Mouse (Mus musculus): ENCODE measurements around the gene Ambn. TPM values are rescaled to one million over a fixed set of nuclear protein-coding genes. Genes with fewer than 3 reads are reported as not detected.
"Not testable (repeated sequence)": the region's sequence is repeated elsewhere in the genome, so short reads cannot be mapped to it uniquely, and the experiment has no call there.

The Ambn gene
- not detected in 2 replicates for polyA plus RNA-seq (2012)

DNA sequence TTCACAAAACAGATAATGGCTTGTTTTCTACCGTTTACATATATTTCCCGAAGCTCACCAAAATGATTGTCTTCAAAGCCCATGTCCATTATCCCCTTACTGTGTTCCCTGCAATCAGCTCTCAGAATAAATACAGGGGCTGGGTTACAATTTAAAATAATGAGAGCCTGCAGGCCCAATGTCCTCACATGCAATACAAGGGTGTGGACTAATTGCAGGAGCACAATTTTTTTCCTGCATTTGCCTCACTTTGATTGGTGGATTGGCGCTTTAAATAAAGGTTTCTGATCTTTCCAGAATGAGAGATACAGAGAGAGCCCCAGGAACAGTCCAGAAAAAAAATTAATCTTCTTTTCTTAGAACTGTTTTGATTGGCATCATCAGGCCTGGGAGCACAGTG, at the start of gene Ambn:
Ambn (plus strand) TSS at position 301 of the 400 bp plus-strand sequence.
- Histone ChIP-seq H3K4me1 (ENCODE audit: control insufficient read depth) (no peaks in the 10 kb centered on the region), H3K4me3 (replicated peaks) (no peak within 1 kb of the TSS), H3K27me3 (ENCODE audit: control insufficient read depth) (no peaks in the 10 kb centered on the region), H3K36me3 (ENCODE audit: control insufficient read depth) (no peaks in the 10 kb centered on the region), H3K9me3 (ENCODE audit: control insufficient read depth, low read length) (no peaks in the 10 kb centered on the region)
- TF ChIP-seq GATA1 (IDR thresholded peaks at IDR 0.05; ENCODE audit: low read length) (no peak), TAL1 (IDR thresholded peaks at IDR 0.05; ENCODE audit: low read length) (no peak)

DNA sequence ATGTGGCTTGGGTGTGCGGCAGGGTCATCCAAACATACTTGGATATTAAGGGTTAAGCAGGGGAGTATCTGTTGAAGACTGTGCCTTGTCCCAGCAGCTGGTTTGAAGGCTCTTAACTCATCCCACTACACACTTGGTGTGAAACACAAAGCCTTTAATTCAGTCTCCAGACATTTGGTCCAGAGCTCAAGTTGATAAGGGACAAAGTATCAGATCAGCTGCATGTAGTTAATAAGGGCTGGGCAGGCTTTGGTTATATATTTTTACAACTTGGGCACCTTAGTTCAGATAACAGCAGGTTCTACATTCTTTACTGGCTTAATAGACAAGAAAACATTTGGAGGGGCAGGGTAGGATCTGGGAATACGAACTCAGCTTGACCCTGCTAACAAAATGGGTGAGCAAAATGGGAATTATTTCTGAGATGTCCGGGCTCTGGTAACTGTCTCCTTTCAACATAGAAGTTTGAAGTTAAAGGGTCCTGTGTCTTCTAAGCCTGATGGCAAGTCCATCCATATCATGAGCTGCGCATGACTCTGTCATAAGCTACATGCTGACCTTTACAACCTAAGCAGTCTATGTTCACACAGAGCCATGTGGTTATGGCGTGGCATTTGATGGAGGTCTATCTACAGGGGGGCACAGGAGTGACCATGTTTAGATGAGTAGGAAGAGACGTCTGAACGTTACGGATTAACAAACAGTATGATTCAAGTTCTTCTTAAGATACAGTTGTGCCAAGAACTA, 35.3 kb upstream of the Ambn start:
- no peaks in the 10 kb centered on the region for H3K27me3 ChIP-seq (ENCODE audit: control insufficient read depth)
- no peak overlapping the region for H3K4me3 ChIP-seq (replicated peaks)
- no peaks in the 10 kb centered on the region for H3K4me1 ChIP-seq (ENCODE audit: control insufficient read depth)
- H3K9me3 ChIP-seq (ENCODE audit: control insufficient read depth, low read length) = no peaks in the 10 kb centered on the region
- TF ChIP-seq TAL1 (IDR thresholded peaks at IDR 0.05; ENCODE audit: low read length) (no peak), GATA1 (IDR thresholded peaks at IDR 0.05; ENCODE audit: low read length) (no peak)
- no peaks in the 10 kb centered on the region for H3K36me3 ChIP-seq (ENCODE audit: control insufficient read depth)

GRCm38 (mm10) chr5:88424892-88425291, 30.9 kb upstream of the Ambn start:
- not testable (repeated sequence) for H3K4me1 ChIP-seq (ENCODE audit: control insufficient read depth); H3K27me3 ChIP-seq (ENCODE audit: control insufficient read depth); H3K36me3 ChIP-seq (ENCODE audit: control insufficient read depth); H3K9me3 ChIP-seq (ENCODE audit: control insufficient read depth, low read length); H3K4me3 ChIP-seq (replicated peaks)

DNA sequence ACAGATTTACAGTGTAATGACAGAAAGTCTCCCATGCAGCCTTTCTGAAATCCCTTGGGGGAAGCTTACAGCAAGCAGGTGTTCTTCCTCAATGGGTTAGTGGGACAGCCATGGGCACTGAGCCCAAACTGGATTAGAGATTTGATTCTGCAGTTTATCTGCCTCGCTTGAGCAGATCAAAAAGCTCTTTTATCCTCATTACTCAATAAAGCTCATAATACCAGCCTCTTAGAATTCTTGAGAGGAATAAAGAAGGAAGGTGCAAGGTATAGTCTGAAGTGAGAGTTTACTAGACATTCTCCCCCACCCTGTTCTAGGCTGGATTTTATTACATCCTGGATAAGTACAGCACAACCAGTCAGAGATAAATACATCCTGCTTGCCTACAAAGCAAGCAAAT, 29.0 kb upstream of the Ambn start:
- H3K9me3 ChIP-seq (ENCODE audit: control insufficient read depth, low read length) = no peaks in the 10 kb centered on the region
- no peak for TF ChIP-seq TAL1 (IDR thresholded peaks at IDR 0.05; ENCODE audit: low read length)
- TF ChIP-seq GATA1 (IDR thresholded peaks at IDR 0.05; ENCODE audit: low read length) = no peak
- no peaks in the 10 kb centered on the region for H3K4me1 ChIP-seq (ENCODE audit: control insufficient read depth)
- no peaks in the 10 kb centered on the region for H3K36me3 ChIP-seq (ENCODE audit: control insufficient read depth)
- no peak overlapping the region for H3K4me3 ChIP-seq (replicated peaks)
- H3K27me3 ChIP-seq (ENCODE audit: control insufficient read depth) = no peaks in the 10 kb centered on the region

GRCm38 (mm10) chr5:88467471-88467870, 11.7 kb downstream of the Ambn start:
- no peak for TF ChIP-seq GATA1 (IDR thresholded peaks at IDR 0.05; ENCODE audit: low read length)
- no peak for TF ChIP-seq TAL1 (IDR thresholded peaks at IDR 0.05; ENCODE audit: low read length)
- Histone ChIP-seq H3K36me3 (ENCODE audit: control insufficient read depth) (no peaks in the 10 kb centered on the region), H3K27me3 (ENCODE audit: control insufficient read depth) (no peaks in the 10 kb centered on the region), H3K9me3 (ENCODE audit: control insufficient read depth, low read length) (no peaks in the 10 kb centered on the region), H3K4me1 (ENCODE audit: control insufficient read depth) (no peaks in the 10 kb centered on the region), H3K4me3 (replicated peaks) (no peak overlapping the region)

DNA sequence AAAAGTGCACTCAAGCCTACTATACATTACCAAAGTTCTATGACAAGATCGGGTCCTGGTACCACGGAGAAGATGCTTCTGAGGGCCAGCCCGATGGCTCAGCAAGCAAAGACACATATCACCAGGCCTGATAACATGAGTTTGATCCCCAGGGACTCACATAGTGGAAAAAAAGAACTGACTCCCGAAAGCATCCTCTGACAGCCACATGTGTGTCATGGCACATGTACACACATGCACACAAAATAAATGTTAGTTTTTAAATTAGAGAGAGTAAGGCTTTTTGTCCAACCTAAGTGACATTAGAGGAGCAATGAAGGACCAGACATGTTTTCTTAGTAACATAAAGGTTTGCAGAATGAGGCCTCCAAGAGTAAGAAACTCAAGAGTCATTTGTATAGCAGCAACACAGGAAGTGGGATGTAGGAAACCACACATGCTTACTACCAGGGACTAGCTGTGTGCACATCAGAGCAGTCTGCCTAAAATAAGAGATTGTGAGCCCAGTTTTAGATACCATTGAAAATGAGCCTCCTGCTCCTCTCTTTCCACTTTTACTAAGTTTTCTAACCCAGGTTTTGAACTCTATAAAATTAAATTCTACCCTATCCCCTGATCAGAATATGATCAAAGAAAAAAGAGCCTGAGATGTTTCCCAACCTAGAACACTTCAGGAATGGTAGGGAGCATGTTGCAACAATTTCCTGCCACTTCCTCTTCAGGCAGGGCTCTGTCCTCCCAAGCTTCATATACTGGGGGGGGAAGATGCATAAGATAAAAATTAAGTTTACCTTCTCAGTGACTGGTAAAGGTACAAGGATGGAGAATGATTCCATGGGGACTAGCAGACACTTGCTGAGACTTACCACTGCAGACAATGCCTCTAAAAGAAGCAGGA, 13.3 kb downstream of the Ambn start:
- Histone ChIP-seq H3K4me1 (ENCODE audit: control insufficient read depth) (no peaks in the 10 kb centered on the region), H3K4me3 (replicated peaks) (no peak overlapping the region), H3K36me3 (ENCODE audit: control insufficient read depth) (no peaks in the 10 kb centered on the region), H3K9me3 (ENCODE audit: control insufficient read depth, low read length) (no peaks in the 10 kb centered on the region), H3K27me3 (ENCODE audit: control insufficient read depth) (no peaks in the 10 kb centered on the region)
- TF ChIP-seq TAL1 (IDR thresholded peaks at IDR 0.05; ENCODE audit: low read length) = no peak
- no peak for TF ChIP-seq GATA1 (IDR thresholded peaks at IDR 0.05; ENCODE audit: low read length)

DNA sequence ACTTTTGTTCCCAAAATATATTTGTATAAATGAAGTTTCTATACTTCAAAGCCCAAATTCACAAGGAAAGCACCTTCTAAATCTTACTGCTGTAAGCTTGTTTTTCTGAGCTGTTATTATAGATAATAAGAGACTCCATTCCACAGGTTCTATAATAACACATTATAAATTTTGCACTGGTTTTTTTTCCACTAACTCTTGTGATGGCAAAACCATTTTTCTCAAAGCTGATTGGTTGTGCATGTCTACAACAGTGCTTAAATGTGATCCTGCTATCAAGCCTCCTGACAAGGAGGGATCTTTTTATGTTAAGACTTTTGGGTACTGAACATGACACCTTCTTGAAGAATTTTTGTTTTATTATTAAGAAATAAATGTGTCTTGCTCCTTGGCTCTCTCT, 31.9 kb downstream of the Ambn start, which contains the start of gene Enam:
Enam (plus strand) TSS at position 301 of the 400 bp plus-strand sequence.
- H3K4me1 ChIP-seq (ENCODE audit: control insufficient read depth) = no peaks in the 10 kb centered on the region
- no peak within 1 kb of the TSS for H3K4me3 ChIP-seq (replicated peaks)
- no peaks in the 10 kb centered on the region for H3K27me3 ChIP-seq (ENCODE audit: control insufficient read depth)

GRCm38 (mm10) chr5:88489004-88489403, 33.2 kb downstream of the Ambn start:
- Histone ChIP-seq H3K36me3 (ENCODE audit: control insufficient read depth) (no peaks in the 10 kb centered on the region), H3K4me3 (replicated peaks) (no peak overlapping the region), H3K27me3 (ENCODE audit: control insufficient read depth) (no peaks in the 10 kb centered on the region), H3K4me1 (ENCODE audit: control insufficient read depth) (no peaks in the 10 kb centered on the region), H3K9me3 (ENCODE audit: control insufficient read depth, low read length) (no peaks in the 10 kb centered on the region)
- no peak for TF ChIP-seq GATA1 (IDR thresholded peaks at IDR 0.05; ENCODE audit: low read length)
- no peak for TF ChIP-seq TAL1 (IDR thresholded peaks at IDR 0.05; ENCODE audit: low read length)

More for the DNA sequence above, 31.9 kb downstream of the Ambn start, which contains the start of gene Enam:
- H3K9me3 ChIP-seq (ENCODE audit: control insufficient read depth, low read length) = no peaks in the 10 kb centered on the region
- no peaks in the 10 kb centered on the region for H3K36me3 ChIP-seq (ENCODE audit: control insufficient read depth)
- TF ChIP-seq GATA1 (IDR thresholded peaks at IDR 0.05; ENCODE audit: low read length) = no peak
- no peak for TF ChIP-seq TAL1 (IDR thresholded peaks at IDR 0.05; ENCODE audit: low read length)

DNA sequence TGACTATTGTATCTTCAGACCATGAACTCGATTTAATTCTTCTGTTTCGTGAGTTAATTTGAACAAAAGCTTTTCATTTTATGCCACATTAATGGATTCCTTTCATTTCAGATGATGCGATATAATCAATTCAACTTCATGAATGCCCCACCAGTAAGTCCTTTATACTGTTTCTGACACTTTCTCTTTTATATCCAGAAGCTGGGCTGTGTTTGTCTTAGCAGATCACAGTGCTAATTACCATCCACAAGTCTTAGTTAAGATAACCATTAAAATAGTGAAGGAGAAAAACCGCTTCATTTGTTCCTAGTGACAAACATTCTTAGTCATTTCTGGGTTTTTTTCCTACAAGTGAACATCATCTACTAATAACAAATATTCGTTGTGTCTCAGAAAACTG, 35.3 kb downstream of the Ambn start:
- Histone ChIP-seq H3K36me3 (ENCODE audit: control insufficient read depth) (no peaks in the 10 kb centered on the region), H3K4me3 (replicated peaks) (no peak overlapping the region), H3K9me3 (ENCODE audit: control insufficient read depth, low read length) (no peaks in the 10 kb centered on the region), H3K4me1 (ENCODE audit: control insufficient read depth) (no peaks in the 10 kb centered on the region), H3K27me3 (ENCODE audit: control insufficient read depth) (no peaks in the 10 kb centered on the region)
- TF ChIP-seq TAL1 (IDR thresholded peaks at IDR 0.05; ENCODE audit: low read length) (no peak), GATA1 (IDR thresholded peaks at IDR 0.05; ENCODE audit: low read length) (no peak)
